Mouse (Mus musculus) liver, embryonic 14.5 days (tissue): Measurements from ENCODE around the gene Zfp800. TPM values are rescaled to one million over a fixed set of nuclear protein-coding genes. Genes with fewer than 3 reads are reported as not detected.

Experiments
- ATAC-seq: fragments of 200-750 bp; cut with Nextera tagmentation; 2 replicates; pipeline ENCODE4 v1.8.0; 2017; ENCODE audit warnings: moderate number of reproducible peaks, mild to moderate bottlenecking, moderate library complexity; ENCODE audit not compliant: insufficient read depth
- DNase-seq, 3 experiments: peaks; one replicate each; pipeline ENCODE4 v3.0.0-alpha.2; 2012 to 2013; ENCODE audit warnings: low read depth in 3 of 3, low spot score in 3 of 3
- H3K27ac ChIP-seq: fragments of 300-500 bp; sonication (generic); 2 replicates; pipeline ENCODE4 v1.5.1; 2014; ENCODE audit warnings: moderate library complexity, mild to moderate bottlenecking, control low read depth, inconsistent platforms
- H3K27me3 ChIP-seq: fragments of 300-500 bp; sonication (generic); 2 replicates; pipeline ENCODE4 v1.6.1; 2014; ENCODE audit warnings: mild to moderate bottlenecking, low read length, moderate library complexity; ENCODE audit not compliant: control insufficient read depth, insufficient read depth
- H3K36me3 ChIP-seq: fragments of 300-500 bp; sonication (generic); replicated peaks from 2 replicates; pipeline ENCODE4 v1.6.1; 2014; ENCODE audit warnings: low read depth; ENCODE audit not compliant: control insufficient read depth, insufficient read depth
- H3K4me1 ChIP-seq, 2 experiments: fragments of 200-500 bp in 1 of 2; fragments of 300-500 bp in 1 of 2; sonication (generic) in 1 of 2; replicated peaks; 2 replicates each; pipeline ENCODE4 v1.6.1; 2012 to 2014; ENCODE audit warnings: antibody characterized with exemption in 1 of 2, inconsistent platforms in 1 of 2, low read length in 1 of 2; ENCODE audit not compliant: control insufficient read depth in 2 of 2, insufficient read depth in 2 of 2
- H3K4me2 ChIP-seq: fragments of 300-500 bp; sonication (generic); 2 replicates; pipeline ENCODE4 v1.6.1; 2014; ENCODE audit warnings: low read depth, mild to moderate bottlenecking, control low read depth, moderate library complexity
- H3K4me3 ChIP-seq, 2 experiments: fragments of 200-500 bp in 1 of 2; fragments of 300-500 bp in 1 of 2; sonication (generic) in 1 of 2; 2 replicates each; pipeline ENCODE4 v1.5.1; 2012 to 2014; ENCODE audit warnings: low read depth in 2 of 2, low read length in 2 of 2, mild to moderate bottlenecking in 2 of 2, control low read depth in 1 of 2, inconsistent platforms in 1 of 2, moderate library complexity in 1 of 2; ENCODE audit not compliant: insufficient read depth in 1 of 2
- H3K9ac ChIP-seq: fragments of 300-500 bp; sonication (generic); replicated peaks from 2 replicates; pipeline ENCODE4 v1.6.1; 2014; ENCODE audit warnings: mild to moderate bottlenecking, control low read depth, moderate library complexity
- H3K9me3 ChIP-seq: fragments of 300-500 bp; sonication (generic); 2 replicates; pipeline ENCODE4 v1.6.1; 2016; ENCODE audit warnings: low read length, mixed read lengths; ENCODE audit not compliant: control insufficient read depth
- CTCF ChIP-seq: IDR thresholded peaks from 2 replicates; pipeline ENCODE4 v1.5.1; 2016; ENCODE audit warnings: antibody characterized with exemption, low read depth, control low read depth
- EP300 ChIP-seq: IDR thresholded peaks from 2 replicates; pipeline ENCODE4 v1.6.1; 2016; ENCODE audit warnings: antibody characterized with exemption, low read depth
- WGBS: fragments of 180-500 bp; shearing (Covaris S2); extraction: QIAGEN DNeasy Blood & Tissue Kit; methylation state at CpG from one replicate; pipeline ENCODE4 v1.1.7; 2014; ENCODE audit not compliant: insufficient replicate concordance; 5-methylcytosine and 5-hydroxymethylcytosine counted together
- polyA plus RNA-seq, 2 experiments: library from polyadenylated mRNA; depleted of rRNA in 1 of 2; stranded (reverse) in 1 of 2; unstranded in 1 of 2; fragments of >200 nt; fragmentation: Nextera tagmentation in 1 of 2; extraction: Ambion mirVana in 1 of 2; gene quantifications; 2 replicates each; pipeline versions ENCODE4 v1.2.1 to v1.2.3; 2012 to 2014

Gene Zfp800
- polyA plus RNA-seq, 2 experiments, result 9.6 to 24.1 TPM

GRCm38 (mm10) chr6:28396853-28397457 is 850 bp downstream of the Zfp800 start:
- Histone ChIP-seq H3K36me3 (no peaks in the 10 kb centered on the region), H3K4me2 (peak overlapping the region; percentile 54), H3K9ac (no peak overlapping the region), H3K27ac (no peak overlapping the region), H3K4me1 (no peaks in the 10 kb centered on the region), H3K9me3 (no peaks in the 10 kb centered on the region), H3K4me3 (peak overlapping the region in 1 of 2 experiments; percentile 23; a peak in 2 of 4 replicates), H3K27me3 (peaks cover 34% of the 10 kb centered on the region)
- ATAC-seq (no peak), DNase-seq (no peak)
- TF ChIP-seq EP300, result no peak
- no peak for TF ChIP-seq CTCF
- 4% methylated on average over 19 of the region's 19 CpGs for WGBS

GRCm38 (mm10) chr6:28396051-28396852 is 1.6 kb downstream of the Zfp800 start:
- TF ChIP-seq EP300 (no peak), CTCF (no peak)
- H3K36me3 ChIP-seq, result no peaks in the 10 kb centered on the region
- H3K9ac ChIP-seq, result no peak overlapping the region
- WGBS, result 35% methylated on average over 15 of the region's 15 CpGs
- H3K4me2 ChIP-seq, result no peak overlapping the region
- no peak overlapping the region for H3K27ac ChIP-seq
- H3K4me3 ChIP-seq, result no peak overlapping the region
- no peak for ATAC-seq
- peaks cover 34% of the 10 kb centered on the region for H3K27me3 ChIP-seq
- no peaks in the 10 kb centered on the region for H3K9me3 ChIP-seq
- no peaks in the 10 kb centered on the region for H3K4me1 ChIP-seq
- DNase-seq, result no peak

- no peak for DNase-seq
- 75% methylated on average over 3 of the region's 3 CpGs for WGBS
- no peak for ATAC-seq
- Histone ChIP-seq H3K9me3 (no peaks in the 10 kb centered on the region), H3K4me1 (no peaks in the 10 kb centered on the region), H3K27me3 (no peaks in the 10 kb centered on the region), H3K4me2 (no peak overlapping the region), H3K27ac (no peak overlapping the region), H3K9ac (no peak overlapping the region), H3K4me3 (no peak overlapping the region), H3K36me3 (no peaks in the 10 kb centered on the region)
- TF ChIP-seq EP300 (no peak), CTCF (no peak)
These were observed 8.8 kb downstream of the Zfp800 start for GRCm38 (mm10) chr6:28389038-28389437.

GRCm38 (mm10) chr6:28385169-28385568 is 12.6 kb downstream of the Zfp800 start:
- ATAC-seq (no peak), DNase-seq (no peak)
- WGBS, result 47% methylated on average over 3 of the region's 3 CpGs
- Histone ChIP-seq H3K27ac (no peak overlapping the region), H3K27me3 (no peaks in the 10 kb centered on the region), H3K9ac (no peak overlapping the region), H3K4me1 (no peaks in the 10 kb centered on the region), H3K4me2 (no peak overlapping the region), H3K4me3 (no peak overlapping the region), H3K36me3 (no peaks in the 10 kb centered on the region), H3K9me3 (no peaks in the 10 kb centered on the region)
- TF ChIP-seq EP300, result no peak
- no peak for TF ChIP-seq CTCF

GRCm38 (mm10) chr6:28381983-28382382 is 15.8 kb downstream of the Zfp800 start:
- H3K9ac ChIP-seq, result no peak overlapping the region
- TF ChIP-seq CTCF (no peak), EP300 (no peak)
- H3K9me3 ChIP-seq, result no peaks in the 10 kb centered on the region
- no peak overlapping the region for H3K4me3 ChIP-seq
- 39% methylated on average over 4 of the region's 4 CpGs for WGBS
- no peaks in the 10 kb centered on the region for H3K4me1 ChIP-seq
- H3K27ac ChIP-seq, result no peak overlapping the region
- no peak overlapping the region for H3K4me2 ChIP-seq
- no peaks in the 10 kb centered on the region for H3K27me3 ChIP-seq
- ATAC-seq, result no peak
- DNase-seq, result no peak
- no peaks in the 10 kb centered on the region for H3K36me3 ChIP-seq
